Mouse (Mus musculus) limb, embryonic 11.5 days (tissue): Measurements from ENCODE around the gene 2610507B11Rik. TPM values are rescaled to one million over a fixed set of nuclear protein-coding genes. Genes with fewer than 3 reads are reported as not detected.

Experiments used
- polyA plus RNA-seq: library from polyadenylated mRNA; unstranded; fragments of >200 nt; fragmentation: Nextera tagmentation; extraction: Ambion mirVana; gene quantifications from 2 replicates; pipeline ENCODE4 v1.2.1, GENCODE M21; 2014

Gene 2610507B11Rik
- polyA plus RNA-seq, 1 experiment from 2014 or later: 72.6 TPM

Other genes with a start within 250 kb of the 2610507B11Rik start
- 19.1 and 19.3 TPM in 2 replicates for gene Dhrs13, start 229.5 kb upstream of the 2610507B11Rik start, polyA plus RNA-seq
- 48.7 and 49.5 TPM in 2 replicates for gene Flot2, start 223.8 kb upstream of the 2610507B11Rik start, polyA plus RNA-seq
- 44.3 and 44.4 TPM in 2 replicates for gene Eral1, start 181.4 kb upstream of the 2610507B11Rik start, polyA plus RNA-seq
- 21.8 and 24.6 TPM in 2 replicates for gene Fam222b, start 167.1 kb upstream of the 2610507B11Rik start, polyA plus RNA-seq
- gene Traf4, start 96.2 kb upstream of the 2610507B11Rik start, polyA plus RNA-seq: 92.6 and 114 TPM in 2 replicates
- gene Nek8, start 85.1 kb upstream of the 2610507B11Rik start, polyA plus RNA-seq: 15.0 and 15.5 TPM in 2 replicates
- gene Tlcd1, start 85.0 kb upstream of the 2610507B11Rik start, polyA plus RNA-seq: 8.7 and 10.4 TPM in 2 replicates
- 1,529 and 1,574 TPM in 2 replicates for gene Rpl23a, start 78.2 kb upstream of the 2610507B11Rik start, polyA plus RNA-seq
- 142 and 144 TPM in 2 replicates for gene Rab34, start 73.3 kb upstream of the 2610507B11Rik start, polyA plus RNA-seq
- gene Proca1, start 68.4 kb upstream of the 2610507B11Rik start, polyA plus RNA-seq: 0.84 and 1.3 TPM in 2 replicates
- 44.0 and 44.9 TPM in 2 replicates for gene Sdf2, start 16.0 kb upstream of the 2610507B11Rik start, polyA plus RNA-seq
- 30.8 and 34.1 TPM in 2 replicates for gene Supt6, start 15.8 kb upstream of the 2610507B11Rik start, polyA plus RNA-seq
- gene BC030499, start 29.1 kb downstream of the 2610507B11Rik start, polyA plus RNA-seq: 0.09 and 0.16 TPM in 2 replicates
- gene Spag5, start 39.8 kb downstream of the 2610507B11Rik start, polyA plus RNA-seq: 65.6 and 72.4 TPM in 2 replicates
- 3.6 and 8.5 TPM in 2 replicates for gene Aldoc, start 61.2 kb downstream of the 2610507B11Rik start, polyA plus RNA-seq
- 69.2 and 70.2 TPM in 2 replicates for gene Pigs, start 66.7 kb downstream of the 2610507B11Rik start, polyA plus RNA-seq
- gene Unc119, start 81.7 kb downstream of the 2610507B11Rik start, polyA plus RNA-seq: 84.2 and 86.9 TPM in 2 replicates
- gene Foxn1, start 124.8 kb downstream of the 2610507B11Rik start, polyA plus RNA-seq: 0.04 and 0.06 TPM in 2 replicates
- gene Slc13a2, start 160.5 kb downstream of the 2610507B11Rik start, polyA plus RNA-seq: not detected in 2 replicates
- gene Slc46a1, start 203.9 kb downstream of the 2610507B11Rik start, polyA plus RNA-seq: 14.9 and 16.2 TPM in 2 replicates
- 2.2 and 2.5 TPM in 2 replicates for gene Sarm1, start 236.0 kb downstream of the 2610507B11Rik start, polyA plus RNA-seq
- gene Vtn, start 237.3 kb downstream of the 2610507B11Rik start, polyA plus RNA-seq: 0.41 TPM in 1 of 2 replicates, not detected in the other
- not detected in 2 replicates for gene Sebox, start 241.7 kb downstream of the 2610507B11Rik start, polyA plus RNA-seq